Mouse (Mus musculus): ENCODE results near the gene Lypd6b. TPM values are rescaled to one million over a fixed set of nuclear protein-coding genes. Genes with fewer than 3 reads are reported as not detected.

Gene Lypd6b
- polyA plus RNA-seq, 1 experiment from 2014 or later: 22.1 TPM

Other genes with a start within 250 kb of the Lypd6b start
- gene Kif5c, start 168.4 kb upstream of the Lypd6b start, polyA plus RNA-seq (2015; fragmentation: Nextera tagmentation; extraction: Ambion mirVana): 152 and 181 TPM in 2 replicates